Comparison of ENCODE assay signal across 13 mouse cellular contexts in genomic region chr4:40784556-40785169, GRCm38 (mm10). TPM values are rescaled to one million over a fixed set of nuclear protein-coding genes. Genes with fewer than 3 reads are reported as not detected.
A peak's percentile ranks its signal among the peaks of the same experiment; 100 is the strongest.
DNase-seq lines count a peak whose midpoint lies in the region; ATAC-seq and TF ChIP-seq lines count a peak whose summit lies in the region.
"Had no signal": no experiment of that assay in that cellular context is flagged by ENCODE, and none has a peak within 500 bp of the region (broad histone marks: within the 10 kb centered on the region; RNA-seq: fewer than 3 reads in every experiment).

No protein-coding gene starts in this region.

- no peak for TF ChIP-seq CTCF in lung, adult 2 months (IDR thresholded peaks at IDR 0.05; ENCODE audit: insufficient read depth, low read length)

- no peaks in the 10 kb centered on the region for H3K36me3 ChIP-seq in heart, embryonic 12.5 days
- H3K36me3 ChIP-seq: forebrain, embryonic 10.5 days; hindbrain, embryonic 15.5 days; limb, embryonic 13.5 days had no signal

- 63% methylated on average over 10 of the region's 10 CpGs for WGBS in heart, embryonic 12.5 days
- 23% methylated on average over 10 of the region's 10 CpGs for WGBS in lung, adult 2 months

- peaks cover 17% of the 10 kb centered on the region for H3K4me1 ChIP-seq in heart, embryonic 12.5 days (replicated peaks)
- peaks cover 6% of the 10 kb centered on the region; the same call in 1 of the 2 replicates for H3K4me1 ChIP-seq in lung, adult 2 months (ENCODE audit: control insufficient read depth, insufficient read depth, low read length)
- H3K4me1 ChIP-seq: hindbrain, embryonic 15.5 days had no signal

- ATAC-seq in heart, embryonic 12.5 days (ENCODE audit: insufficient number of reproducible peaks, low FRiP score), result peak; percentile 63
- ATAC-seq: Patski had no signal

- no peak overlapping the region for H3K9ac ChIP-seq in heart, embryonic 12.5 days
- H3K9ac ChIP-seq: hindbrain, embryonic 15.5 days; limb, embryonic 13.5 days had no signal

- TF ChIP-seq POLR2A in lung, adult 2 months (IDR thresholded peaks at IDR 0.05; ENCODE audit: borderline replicate concordance, extremely low read depth, low read depth, low read length), result no peak

- no peaks in the 10 kb centered on the region for H3K27me3 ChIP-seq in heart, embryonic 12.5 days (replicated peaks)
- H3K27me3 ChIP-seq: hindbrain, embryonic 15.5 days; limb, embryonic 13.5 days; Patski had no signal

- peak; percentile 65 for DNase-seq in 3134 (ENCODE audit: extremely low read depth, insufficient read length, low spot score)
- DNase-seq in NIH3T3 (ENCODE audit: low read depth), result peak; percentile 70
- DNase-seq in lung, adult 2 months, result peak; percentile 53
- no peak for DNase-seq in spleen, postnatal 36 days (ENCODE audit: low spot score in 2 of 2)
- DNase-seq in thymus, postnatal 36 days, result no peak
- no peak for DNase-seq in layer of hippocampus, adult 18-20 months (ENCODE audit: low spot score in 2 of 2)
- no peak for DNase-seq in right cerebral cortex, adult 2 months (ENCODE audit: low spot score in 2 of 2)
- DNase-seq: right cerebral cortex, postnatal 14 days had no signal

- no peaks in the 10 kb centered on the region for H3K9me3 ChIP-seq in heart, embryonic 12.5 days (replicated peaks)
- H3K9me3 ChIP-seq: forebrain, embryonic 10.5 days; hindbrain, embryonic 15.5 days; limb, embryonic 13.5 days had no signal

- H3K4me3 ChIP-seq in heart, embryonic 12.5 days, result no peak overlapping the region
- no peak overlapping the region for H3K4me3 ChIP-seq in lung, adult 2 months (replicated peaks; ENCODE audit: extremely low read depth, low read depth, low read length)
- H3K4me3 ChIP-seq: forebrain, embryonic 10.5 days; hindbrain, embryonic 15.5 days; limb, embryonic 13.5 days had no signal

- H3K27ac ChIP-seq in heart, embryonic 12.5 days (ENCODE audit: poor library complexity, severe bottlenecking), result no peak overlapping the region
- H3K27ac ChIP-seq: forebrain, embryonic 10.5 days; hindbrain, embryonic 15.5 days; limb, embryonic 13.5 days had no signal

- no peak overlapping the region for H3K4me2 ChIP-seq in heart, embryonic 12.5 days
- H3K4me2 ChIP-seq: hindbrain, embryonic 15.5 days; limb, embryonic 13.5 days had no signal

RNA-seq across cellular contexts. Expression of gene Smu1, which starts 26.9 kb away (rescaled TPM):
- 93.8 and 94.3 TPM in 2 replicates for polyA plus RNA-seq in heart, embryonic 12.5 days (2016; fragmentation: Nextera tagmentation; extraction: Ambion mirVana)
- polyA plus RNA-seq in lung, adult 2 months (2012; rRNA removed), result 13.1 and 21.5 TPM in 2 replicates
- total RNA-seq in layer of hippocampus, adult 18-20 months (2021), result 10 to 100 TPM; 48.9 to 55.4 TPM

Comparison
In these comparisons a context has a peak if more than half of its experiments do, and no peak if none do; other contexts are left out.
1. DNase-seq: peak in 3134 (single experiment), NIH3T3 (single experiment) and lung, adult 2 months (single experiment); none in spleen, postnatal 36 days (0 of 2), thymus, postnatal 36 days (0 of 2), layer of hippocampus, adult 18-20 months (0 of 2) and right cerebral cortex, adult 2 months (0 of 2).